Mouse (Mus musculus) cerebellum, adult 18-20 months (tissue): ENCODE measurements around the gene Lims1.

Experiments used
- DNase-seq, 2 experiments: peaks; one replicate each; pipeline ENCODE4 v3.0.0; 2021

Gene Lims1

GRCm38 (mm10) chr10:58351670-58352069 is 28.4 kb downstream of the Lims1 start:
- DNase-seq: no peak

- DNase-seq: no peak
Measured at GRCm38 (mm10) chr10:58352364-58352763, 29.1 kb downstream of the Lims1 start.

GRCm38 (mm10) chr10:58354561-58354960 is 31.3 kb downstream of the Lims1 start:
- DNase-seq: no peak

GRCm38 (mm10) chr10:58356460-58356859 is 33.2 kb downstream of the Lims1 start:
- no peak for DNase-seq

GRCm38 (mm10) chr10:58359123-58359522 is 35.9 kb downstream of the Lims1 start:
- DNase-seq: peak; percentile 53 to 65

- DNase-seq: no peak
Measured at GRCm38 (mm10) chr10:58359952-58360351, 36.7 kb downstream of the Lims1 start.

GRCm38 (mm10) chr10:58362745-58363144 is 39.5 kb downstream of the Lims1 start:
- DNase-seq: peak in 1 of 2 experiments; percentile 41

- DNase-seq: no peak
Measured at GRCm38 (mm10) chr10:58364770-58365515, 41.7 kb downstream of the Lims1 start.

GRCm38 (mm10) chr10:58368791-58369706 is 45.8 kb downstream of the Lims1 start:
- DNase-seq: no peak

- DNase-seq: no peak
Measured at GRCm38 (mm10) chr10:58369707-58370093, 46.4 kb downstream of the Lims1 start.

GRCm38 (mm10) chr10:58370143-58370542 is 46.9 kb downstream of the Lims1 start:
- DNase-seq: no peak

GRCm38 (mm10) chr10:58370559-58370958 is 47.3 kb downstream of the Lims1 start:
- DNase-seq: no peak

- peak; percentile 34 to 51 for DNase-seq
Measured at GRCm38 (mm10) chr10:58371279-58371842, 48.1 kb downstream of the Lims1 start.

- no peak for DNase-seq
Measured at GRCm38 (mm10) chr10:58372430-58373030, 49.3 kb downstream of the Lims1 start.

GRCm38 (mm10) chr10:58373829-58374228 is 50.6 kb downstream of the Lims1 start:
- DNase-seq: no peak

- DNase-seq: peak in 1 of 2 experiments; percentile 32
Measured at GRCm38 (mm10) chr10:58377592-58378197, 54.4 kb downstream of the Lims1 start.

GRCm38 (mm10) chr10:58378380-58378779 is 55.1 kb downstream of the Lims1 start:
- DNase-seq: no peak

GRCm38 (mm10) chr10:58379699-58380098 is 56.4 kb downstream of the Lims1 start:
- no peak for DNase-seq

GRCm38 (mm10) chr10:58381904-58382303 is 58.6 kb downstream of the Lims1 start:
- no peak for DNase-seq

- DNase-seq: no peak
Measured at GRCm38 (mm10) chr10:58382621-58383101, 59.4 kb downstream of the Lims1 start.

GRCm38 (mm10) chr10:58383282-58383681 is 60.0 kb downstream of the Lims1 start:
- DNase-seq: peak; percentile 61 to 72

GRCm38 (mm10) chr10:58383761-58384160 is 60.5 kb downstream of the Lims1 start:
- DNase-seq: peak; percentile 67 to 72
